Mouse (Mus musculus): ENCODE results near the gene Phykpl. TPM values are rescaled to one million over a fixed set of nuclear protein-coding genes. Genes with fewer than 3 reads are reported as not detected.

Gene Phykpl
- polyA plus RNA-seq, 1 experiment from 2014 or later: 16.1 TPM

GRCm38 (mm10) chr11:51595459-51596083, 11.0 kb downstream of the Phykpl start:
- H3K4me2 ChIP-seq (ENCODE audit: low read length): no peak overlapping the region
- H3K9me3 ChIP-seq (ENCODE audit: control insufficient read depth, low read length): no peaks in the 10 kb centered on the region
- H3K27ac ChIP-seq (replicated peaks in 1 of 2; ENCODE audit: control insufficient read depth in 1 of 2, insufficient read depth in 1 of 2, low read depth in 2 of 2, low read length in 2 of 2): no peak overlapping the region
- H3K4me1 ChIP-seq (ENCODE audit: control insufficient read depth in 2 of 2, insufficient read depth in 2 of 2, low read length in 2 of 2): peaks cover 0 to 5% of the 10 kb centered on the region in 2 experiments; a peak in 1 of 4 replicates
- no peak for ATAC-seq (ENCODE audit: insufficient number of reproducible peaks, insufficient read depth, low FRiP score, low read depth)
- WGBS: 86% methylated on average over 1 of the region's 1 CpGs
- no peaks in the 10 kb centered on the region for H3K27me3 ChIP-seq (ENCODE audit: control insufficient read depth, insufficient read depth, low read length)
- H3K36me3 ChIP-seq (ENCODE audit: control insufficient read depth, insufficient read depth, low read length): peaks cover 99% of the 10 kb centered on the region
- H3K4me3 ChIP-seq (ENCODE audit: control insufficient read depth in 1 of 2, insufficient read depth in 1 of 2, low read depth in 1 of 2, low read length in 2 of 2): no peak overlapping the region
- no peak overlapping the region for H3K9ac ChIP-seq (ENCODE audit: low read length)

- Histone ChIP-seq H3K4me3 (ENCODE audit: control insufficient read depth in 1 of 2, insufficient read depth in 1 of 2, low read depth in 1 of 2, low read length in 2 of 2) (no peak overlapping the region), H3K4me1 (ENCODE audit: control insufficient read depth in 2 of 2, insufficient read depth in 2 of 2, low read length in 2 of 2) (0 out of 4 replicates have a peak, but pooled peaks cover 0 to 2% of the 10 kb centered on the region in 2 experiments), H3K4me2 (ENCODE audit: low read length) (no peak overlapping the region), H3K9me3 (ENCODE audit: control insufficient read depth, low read length) (no peaks in the 10 kb centered on the region), H3K36me3 (ENCODE audit: control insufficient read depth, insufficient read depth, low read length) (peaks cover 99% of the 10 kb centered on the region), H3K27me3 (ENCODE audit: control insufficient read depth, insufficient read depth, low read length) (no peaks in the 10 kb centered on the region), H3K27ac (replicated peaks in 1 of 2; ENCODE audit: control insufficient read depth in 1 of 2, insufficient read depth in 1 of 2, low read depth in 2 of 2, low read length in 2 of 2) (no peak overlapping the region), H3K9ac (ENCODE audit: low read length) (no peak overlapping the region)
- WGBS: 68% methylated on average over 2 of the region's 2 CpGs
- no peak for ATAC-seq (ENCODE audit: insufficient number of reproducible peaks, insufficient read depth, low FRiP score, low read depth)
Observed at GRCm38 (mm10) chr11:51597553-51597952, 13.0 kb downstream of the Phykpl start.

- no peak overlapping the region for H3K9ac ChIP-seq (ENCODE audit: low read length)
- H3K27ac ChIP-seq (replicated peaks in 1 of 2; ENCODE audit: control insufficient read depth in 1 of 2, insufficient read depth in 1 of 2, low read depth in 2 of 2, low read length in 2 of 2): no peak overlapping the region
- H3K27me3 ChIP-seq (ENCODE audit: control insufficient read depth, insufficient read depth, low read length): no peaks in the 10 kb centered on the region
- peaks cover 4 to 27% of the 10 kb centered on the region in 2 experiments; a peak in 3 of 4 replicates for H3K4me1 ChIP-seq (ENCODE audit: control insufficient read depth in 2 of 2, insufficient read depth in 2 of 2, low read length in 2 of 2)
- 79% methylated on average over 3 of the region's 3 CpGs for WGBS
- H3K9me3 ChIP-seq (ENCODE audit: control insufficient read depth, low read length): no peaks in the 10 kb centered on the region
- H3K4me3 ChIP-seq (ENCODE audit: control insufficient read depth in 1 of 2, insufficient read depth in 1 of 2, low read depth in 1 of 2, low read length in 2 of 2): no peak overlapping the region
- H3K36me3 ChIP-seq (ENCODE audit: control insufficient read depth, insufficient read depth, low read length): peaks cover 84% of the 10 kb centered on the region
- ATAC-seq (ENCODE audit: insufficient number of reproducible peaks, insufficient read depth, low FRiP score, low read depth): no peak
- H3K4me2 ChIP-seq (ENCODE audit: low read length): no peak overlapping the region
Observed at GRCm38 (mm10) chr11:51602253-51602652, 17.7 kb downstream of the Phykpl start.

- under 1% methylated on average over 78 of the region's 81 CpGs for WGBS
- Histone ChIP-seq H3K4me3 (ENCODE audit: control insufficient read depth in 1 of 2, insufficient read depth in 1 of 2, low read depth in 1 of 2, low read length in 2 of 2) (peak overlapping the region; percentile 96 to 99), H3K9ac (ENCODE audit: low read length) (peak overlapping the region; percentile 99), H3K27ac (replicated peaks in 1 of 2; ENCODE audit: control insufficient read depth in 1 of 2, insufficient read depth in 1 of 2, low read depth in 2 of 2, low read length in 2 of 2) (peak overlapping the region; percentile 92 to 95), H3K4me1 (ENCODE audit: control insufficient read depth in 2 of 2, insufficient read depth in 2 of 2, low read length in 2 of 2) (peaks cover 5 to 30% of the 10 kb centered on the region in 2 experiments; a peak in 3 of 4 replicates), H3K9me3 (ENCODE audit: control insufficient read depth, low read length) (no peaks in the 10 kb centered on the region), H3K4me2 (ENCODE audit: low read length) (peak overlapping the region; percentile 92), H3K36me3 (ENCODE audit: control insufficient read depth, insufficient read depth, low read length) (peaks cover 48% of the 10 kb centered on the region), H3K27me3 (ENCODE audit: control insufficient read depth, insufficient read depth, low read length) (no peaks in the 10 kb centered on the region)
- peak; percentile 79 for ATAC-seq (ENCODE audit: insufficient number of reproducible peaks, insufficient read depth, low FRiP score, low read depth)
Observed at GRCm38 (mm10) chr11:51605602-51606446, 21.3 kb downstream of the Phykpl start.

- H3K36me3 ChIP-seq (ENCODE audit: control insufficient read depth, insufficient read depth, low read length): peaks cover 41% of the 10 kb centered on the region
- H3K9me3 ChIP-seq (ENCODE audit: control insufficient read depth, low read length): no peaks in the 10 kb centered on the region
- H3K4me3 ChIP-seq (ENCODE audit: control insufficient read depth in 1 of 2, insufficient read depth in 1 of 2, low read depth in 1 of 2, low read length in 2 of 2): peak within 1 kb of the TSS; percentile 96 to 99
- peak; percentile 93 for ATAC-seq (ENCODE audit: insufficient number of reproducible peaks, insufficient read depth, low FRiP score, low read depth)
- H3K4me2 ChIP-seq (ENCODE audit: low read length): peak within 1 kb of the TSS; percentile 92
- H3K4me1 ChIP-seq (ENCODE audit: control insufficient read depth in 2 of 2, insufficient read depth in 2 of 2, low read length in 2 of 2): peaks cover 5 to 30% of the 10 kb centered on the region in 2 experiments; a peak in 3 of 4 replicates
- H3K9ac ChIP-seq (ENCODE audit: low read length): peak within 1 kb of the TSS; percentile 99
- WGBS: under 1% methylated on average over 79 of the region's 91 CpGs
- H3K27ac ChIP-seq (replicated peaks in 1 of 2; ENCODE audit: control insufficient read depth in 1 of 2, insufficient read depth in 1 of 2, low read depth in 2 of 2, low read length in 2 of 2): peak within 1 kb of the TSS; percentile 92 to 95
- no peaks in the 10 kb centered on the region for H3K27me3 ChIP-seq (ENCODE audit: control insufficient read depth, insufficient read depth, low read length)
Observed at GRCm38 (mm10) chr11:51606447-51607095, 22.0 kb downstream of the Phykpl start, which contains the start of gene Hnrnpab. Gene Hnrnpab (minus strand): TSS chr11:51606847.

GRCm38 (mm10) chr11:51607096-51607738, 22.7 kb downstream of the Phykpl start:
- Histone ChIP-seq H3K4me3 (ENCODE audit: control insufficient read depth in 1 of 2, insufficient read depth in 1 of 2, low read depth in 1 of 2, low read length in 2 of 2) (peak overlapping the region; percentile 53 to 99), H3K9ac (ENCODE audit: low read length) (peak overlapping the region; percentile 99), H3K4me2 (ENCODE audit: low read length) (peak overlapping the region; percentile 92), H3K4me1 (ENCODE audit: control insufficient read depth in 2 of 2, insufficient read depth in 2 of 2, low read length in 2 of 2) (peaks cover 5 to 30% of the 10 kb centered on the region in 2 experiments; a peak in 3 of 4 replicates), H3K27ac (replicated peaks in 1 of 2; ENCODE audit: control insufficient read depth in 1 of 2, insufficient read depth in 1 of 2, low read depth in 2 of 2, low read length in 2 of 2) (peak overlapping the region; percentile 84 to 95), H3K9me3 (ENCODE audit: control insufficient read depth, low read length) (no peaks in the 10 kb centered on the region), H3K27me3 (ENCODE audit: control insufficient read depth, insufficient read depth, low read length) (no peaks in the 10 kb centered on the region), H3K36me3 (ENCODE audit: control insufficient read depth, insufficient read depth, low read length) (peaks cover 34% of the 10 kb centered on the region)
- ATAC-seq (ENCODE audit: insufficient number of reproducible peaks, insufficient read depth, low FRiP score, low read depth): no peak; the same call in 1 of the 2 replicates
- 11% methylated on average over 15 of the region's 15 CpGs for WGBS
